Comparison of ENCODE assay signal across 10 mouse cellular contexts in the genomic region with DNA sequence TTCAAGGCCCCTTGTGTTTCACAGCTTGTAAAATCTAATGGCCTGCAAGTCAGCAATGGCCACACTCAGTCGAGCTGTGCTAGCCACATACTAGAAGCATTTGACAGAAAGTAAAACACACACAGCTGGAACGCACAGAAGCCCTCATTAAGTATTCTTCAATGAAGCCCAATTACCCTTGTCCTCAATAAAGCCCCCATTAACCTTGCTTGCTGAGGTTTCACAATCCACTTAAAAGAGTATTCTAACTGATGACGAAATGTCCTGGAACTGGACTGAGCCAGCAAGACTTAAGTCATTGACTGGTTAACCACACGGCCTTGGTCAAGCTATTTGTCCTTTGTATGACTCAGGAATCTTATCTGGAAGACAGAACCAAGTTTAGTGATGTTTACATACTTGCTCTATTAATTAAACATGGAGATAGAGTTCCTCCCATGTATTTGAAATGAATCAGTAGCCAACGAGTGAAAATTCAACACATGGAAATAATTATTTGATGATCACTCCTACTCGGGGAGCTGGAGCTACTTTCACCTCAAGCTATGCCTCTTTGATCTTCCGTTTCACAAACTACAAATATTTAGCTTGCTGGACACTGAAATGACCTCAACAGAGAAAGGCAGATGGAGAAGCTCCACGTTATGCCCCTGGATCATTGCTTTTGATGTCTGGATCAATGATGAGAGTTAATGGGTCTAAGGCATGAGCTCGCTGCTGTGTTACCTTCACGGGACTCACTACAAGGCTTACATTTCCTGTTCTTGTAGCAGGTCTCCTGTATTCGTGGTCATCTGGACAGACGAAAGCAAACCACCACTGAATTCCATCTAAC.
DNase-seq lines count a peak whose midpoint lies in the region; ATAC-seq and TF ChIP-seq lines count a peak whose summit lies in the region.
"Had no signal": no experiment of that assay in that cellular context is flagged by ENCODE, and none has a peak within 500 bp of the region (broad histone marks: within the 10 kb centered on the region; RNA-seq: fewer than 3 reads in every experiment).

No protein-coding gene starts in this region.

- H3K27me3 ChIP-seq in kidney, adult 2 months (replicated peaks; ENCODE audit: control insufficient read depth, insufficient read depth, low read length): no peaks in the 10 kb centered on the region
- no peaks in the 10 kb centered on the region for H3K27me3 ChIP-seq in limb, embryonic 11.5 days (ENCODE audit: control insufficient read depth, insufficient read depth, low read length)
- H3K27me3 ChIP-seq in neural tube, embryonic 15.5 days (replicated peaks): no peaks in the 10 kb centered on the region
- H3K27me3 ChIP-seq: limb, embryonic 15.5 days had no signal

- peak overlapping the region; percentile 45; the same call in 1 of the 2 replicates for H3K27ac ChIP-seq in kidney, adult 2 months (ENCODE audit: insufficient read depth, low read depth, low read length)
- no peak overlapping the region for H3K27ac ChIP-seq in limb, embryonic 11.5 days (replicated peaks; ENCODE audit: low read depth, low read length)
- H3K27ac ChIP-seq in neural tube, embryonic 15.5 days (replicated peaks): no peak overlapping the region
- H3K27ac ChIP-seq: limb, embryonic 15.5 days had no signal

- no peak for TF ChIP-seq POLR2A in kidney, adult 2 months (IDR thresholded peaks at IDR 0.05; ENCODE audit: low read depth, low read length)

- peak; percentile 61 for DNase-seq in kidney, adult 2 months
- no peak for DNase-seq in kidney, adult 18-20 months
- peak; percentile 71 for DNase-seq in adrenal gland, adult 8-10 months
- DNase-seq in limb, embryonic 11.5 days (ENCODE audit: low spot score): peak; percentile 65
- DNase-seq in thymus, postnatal 25 days: no peak
- no peak for DNase-seq in urinary bladder, postnatal 25 days (ENCODE audit: low spot score)
- DNase-seq in layer of hippocampus, adult 18-20 months (ENCODE audit: low spot score in 2 of 2): no peak

- H3K4me3 ChIP-seq in kidney, adult 2 months (ENCODE audit: insufficient read depth, low read depth, low read length): no peak overlapping the region
- no peak overlapping the region for H3K4me3 ChIP-seq in limb, embryonic 11.5 days (ENCODE audit: low read depth, low read length)
- H3K4me3 ChIP-seq in neural tube, embryonic 15.5 days (replicated peaks): no peak overlapping the region
- H3K4me3 ChIP-seq: limb, embryonic 15.5 days had no signal

- peaks cover 35% of the 10 kb centered on the region for H3K4me1 ChIP-seq in kidney, adult 2 months (ENCODE audit: control insufficient read depth, insufficient read depth, low read length)
- peaks cover 31% of the 10 kb centered on the region for H3K4me1 ChIP-seq in limb, embryonic 11.5 days (ENCODE audit: control insufficient read depth, insufficient read depth, low read length)
- H3K4me1 ChIP-seq in neural tube, embryonic 15.5 days: peaks cover 31% of the 10 kb centered on the region

- no peaks in the 10 kb centered on the region; the same call in 1 of the 2 replicates for H3K36me3 ChIP-seq in kidney, adult 2 months (ENCODE audit: control insufficient read depth, insufficient read depth, low read length)
- no peaks in the 10 kb centered on the region for H3K36me3 ChIP-seq in limb, embryonic 11.5 days (ENCODE audit: control insufficient read depth, insufficient read depth, low read length)
- no peaks in the 10 kb centered on the region for H3K36me3 ChIP-seq in neural tube, embryonic 15.5 days
- H3K36me3 ChIP-seq: limb, embryonic 15.5 days had no signal

- 43% methylated on average over 12 of the region's 12 CpGs for WGBS in kidney, adult 2 months
- 15% methylated on average over 12 of the region's 12 CpGs for WGBS in limb, embryonic 11.5 days
- WGBS in neural tube, embryonic 15.5 days: 48% methylated on average over 12 of the region's 12 CpGs

- TF ChIP-seq CTCF in kidney, adult 2 months (conservative IDR thresholded peaks at IDR 0.05; ENCODE audit: insufficient read depth, insufficient read length, low read depth, low read length): no peak

- H3K9ac ChIP-seq in limb, embryonic 11.5 days (ENCODE audit: low read length): no peak overlapping the region
- H3K9ac ChIP-seq in neural tube, embryonic 15.5 days (replicated peaks): no peak overlapping the region
- H3K9ac ChIP-seq: limb, embryonic 15.5 days had no signal

- H3K9me3 ChIP-seq in limb, embryonic 11.5 days (ENCODE audit: control insufficient read depth, low read length): no peaks in the 10 kb centered on the region
- H3K9me3 ChIP-seq in neural tube, embryonic 15.5 days (replicated peaks): no peaks in the 10 kb centered on the region
- H3K9me3 ChIP-seq: G1E; limb, embryonic 15.5 days had no signal

- peak; percentile 67 for ATAC-seq in limb, embryonic 11.5 days (ENCODE audit: insufficient number of reproducible peaks, low FRiP score, low TSS enrichment, low read depth)
- ATAC-seq in neural tube, embryonic 15.5 days (ENCODE audit: low FRiP score): peak; percentile 32; the same call in 1 of the 2 replicates

- H3K4me2 ChIP-seq in limb, embryonic 11.5 days (ENCODE audit: low read depth, severe bottlenecking): peak overlapping the region; percentile 28; the same call in 1 of the 2 replicates
- H3K4me2 ChIP-seq in neural tube, embryonic 15.5 days: no peak overlapping the region
- H3K4me2 ChIP-seq: limb, embryonic 15.5 days had no signal

Comparison
In these comparisons a context has a peak if more than half of its experiments do, and no peak if none do; other contexts are left out.
1. DNase-seq: peak in kidney, adult 2 months (single experiment), adrenal gland, adult 8-10 months (single experiment) and limb, embryonic 11.5 days (single experiment); none in kidney, adult 18-20 months (single experiment), thymus, postnatal 25 days (single experiment), urinary bladder, postnatal 25 days (single experiment) and layer of hippocampus, adult 18-20 months (0 of 2).